Mouse (Mus musculus) liver, embryonic 14.5 days (tissue): ENCODE measurements around the gene Rhno1.

Source experiments
- CTCF ChIP-seq: IDR thresholded peaks from 2 replicates; pipeline ENCODE4 v1.5.1; 2016; ENCODE audit warnings: antibody characterized with exemption, low read depth, control low read depth
- EP300 ChIP-seq: IDR thresholded peaks from 2 replicates; pipeline ENCODE4 v1.6.1; 2016; ENCODE audit warnings: antibody characterized with exemption, low read depth

DNA sequence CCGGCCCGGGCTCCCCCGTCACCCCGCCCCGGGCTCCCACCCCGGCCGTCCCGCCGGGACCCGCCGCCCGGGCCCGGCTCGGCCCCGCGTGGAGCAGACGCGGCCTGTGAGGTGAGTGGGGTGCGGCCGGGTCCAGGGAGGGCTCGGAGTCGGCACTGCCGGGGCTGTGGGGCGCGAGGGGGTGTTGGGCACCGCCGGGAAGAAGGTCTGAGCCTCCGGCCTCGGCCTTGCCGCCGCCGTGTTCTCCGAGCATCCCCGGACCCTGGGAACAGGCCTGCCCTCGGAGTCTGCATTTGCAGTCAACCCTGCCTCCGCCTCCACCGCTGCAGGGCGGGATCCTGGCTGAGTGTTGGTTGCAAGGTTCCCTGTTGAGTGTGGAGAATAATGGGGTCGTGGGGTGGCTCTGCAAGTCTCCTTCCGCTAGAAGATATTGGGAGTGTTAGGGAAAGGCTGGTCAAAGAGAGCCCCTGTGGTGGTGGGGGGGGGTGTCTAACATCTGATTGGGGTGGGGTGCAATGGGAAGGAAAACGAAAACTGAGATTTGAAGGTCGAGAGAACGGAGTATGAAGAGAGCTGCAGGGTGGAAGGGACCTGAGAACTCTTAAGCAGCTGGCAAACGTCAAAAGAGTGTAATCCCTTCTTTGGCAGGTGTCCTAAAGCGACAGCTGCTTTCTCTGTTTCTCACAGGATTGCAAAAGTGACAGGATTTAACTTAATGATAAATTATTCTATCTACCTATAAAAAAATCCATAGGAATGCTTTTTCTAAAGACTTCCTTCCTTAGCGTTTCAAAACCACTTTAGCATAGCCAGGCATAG is 505 bp upstream of the Rhno1 start:
- no peak for TF ChIP-seq CTCF
- TF ChIP-seq EP300: no peak
